Mouse (Mus musculus) adrenal gland, adult 8-10 months (tissue): ENCODE results near the gene Art4. TPM values are rescaled to one million over a fixed set of nuclear protein-coding genes. Genes with fewer than 3 reads are reported as not detected.

Source experiments
- microRNA-seq, 2 experiments: library from miRNA; unstranded; fragments of <30 nt; microRNA quantifications; one replicate each; pipeline ENCODE4 v1.2.0; 2022
- total RNA-seq, 4 experiments: library from RNA; stranded (reverse); gene quantifications; 2 replicates each; pipeline ENCODE4 v1.2.4; 2022

Gene Art4
- total RNA-seq, 4 experiments from 2014 or later = 5.3 to 7.9 (median 7.2) TPM

Small RNA genes lying within 50 kb of the gene (microRNA-seq; reads per million reads assigned to microRNA genes)
- 0 reads per million in 2 experiments for gene Gm44364

Other genes with a start within 250 kb of the Art4 start
- gene Plbd1, start 195.8 kb downstream of the Art4 start, total RNA-seq = 10 to 100 TPM in 3 of 4 experiments, 1 to 10 TPM in 1; 7.6 to 20.9 (median 15.8) TPM
- under 1 TPM in 1 of 4 experiments, not detected in 3; 0.09 TPM for gene Gucy2c, start 76.0 kb downstream of the Art4 start, total RNA-seq
- gene Hist4h4, start 53.3 kb downstream of the Art4 start, total RNA-seq = 10 to 100 TPM; 11.5 to 15.1 (median 12.4) TPM
- gene H2afj, start 49.5 kb downstream of the Art4 start, total RNA-seq = 100 to 1,000 TPM in 3 of 4 experiments, 10 to 100 TPM in 1; 81.8 to 292 (median 145) TPM
- 1 to 10 TPM in 1 of 4 experiments, under 1 TPM in 3; 0.51 to 1.3 (median 0.97) TPM for gene BC049715, start 30.1 kb downstream of the Art4 start, total RNA-seq
- 100 to 1,000 TPM in 1 of 4 experiments, 10 to 100 TPM in 3; 75.0 to 108 (median 79.2) TPM for gene Wbp11, start 29.5 kb downstream of the Art4 start, total RNA-seq
- gene Smco3, start 22.3 kb downstream of the Art4 start, total RNA-seq = under 1 TPM in 2 of 4 experiments, not detected in 2; 0.23 to 0.28 TPM
- gene Mgp, start 18.1 kb upstream of the Art4 start, total RNA-seq = 100 to 1,000 TPM; 174 to 284 (median 210) TPM
- under 1 TPM in 1 of 4 experiments, not detected in 3; 0.28 TPM for gene Erp27, start 64.4 kb upstream of the Art4 start, total RNA-seq
- under 1 TPM in 1 of 4 experiments, not detected in 3; 0.14 TPM for gene Pde6h, start 66.1 kb upstream of the Art4 start, total RNA-seq
- gene Arhgdib, start 84.2 kb upstream of the Art4 start, total RNA-seq = 10 to 100 TPM; 20.7 to 30.5 (median 28.0) TPM